Mouse (Mus musculus): ENCODE measurements around the gene Rassf1. TPM values are rescaled to one million over a fixed set of nuclear protein-coding genes. Genes with fewer than 3 reads are reported as not detected.
A peak's percentile ranks its signal among the peaks of the same experiment; 100 is the strongest.

Rassf1 gene
- polyA plus RNA-seq, 1 experiment = 25.2 TPM

DNA sequence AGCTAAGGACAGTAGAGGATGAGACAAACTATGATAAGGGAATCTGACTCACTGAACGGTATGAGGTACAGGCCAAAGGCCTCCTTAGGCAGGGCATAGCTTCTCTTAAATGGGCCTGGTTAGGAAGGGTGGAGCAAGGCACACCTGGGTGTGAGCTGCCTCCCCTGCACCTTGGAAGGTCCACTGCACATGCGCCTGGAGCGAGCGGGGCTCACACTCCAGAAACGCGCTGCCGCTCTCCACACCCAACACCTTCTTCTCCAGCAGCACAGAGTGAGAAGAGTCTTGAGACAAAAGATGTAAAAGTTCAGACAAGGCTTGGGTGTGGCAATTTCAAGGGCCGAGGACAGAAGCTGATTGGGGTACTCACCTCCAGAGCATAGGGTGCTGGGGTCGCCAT, 48.1 kb downstream of the Rassf1 start:
- DNase-seq (ENCODE audit: extremely low spot score in 1 of 2, low spot score in 1 of 2) = no peak

DNA sequence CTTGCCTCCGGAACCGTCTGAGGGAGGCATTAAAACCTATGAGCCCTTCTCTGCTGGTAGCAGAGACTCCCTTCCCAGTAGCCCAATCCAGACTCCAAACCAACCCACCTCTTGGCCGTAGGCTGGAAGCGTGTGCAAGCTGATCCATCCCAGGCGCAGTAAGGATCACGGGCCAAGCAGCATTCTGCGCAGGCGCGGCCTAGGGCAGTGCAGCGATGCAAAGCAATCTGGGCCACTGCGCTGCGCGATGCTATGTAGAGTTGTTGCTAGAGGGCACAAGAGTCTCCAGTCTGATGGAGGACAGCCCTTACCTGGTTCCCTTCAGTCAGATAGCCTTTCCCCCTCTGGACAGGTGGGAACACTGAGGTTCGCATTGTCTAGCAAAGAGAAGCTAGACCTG, 48.5 kb downstream of the Rassf1 start:
- DNase-seq (ENCODE audit: extremely low spot score in 1 of 2, low spot score in 1 of 2) = no peak

DNA sequence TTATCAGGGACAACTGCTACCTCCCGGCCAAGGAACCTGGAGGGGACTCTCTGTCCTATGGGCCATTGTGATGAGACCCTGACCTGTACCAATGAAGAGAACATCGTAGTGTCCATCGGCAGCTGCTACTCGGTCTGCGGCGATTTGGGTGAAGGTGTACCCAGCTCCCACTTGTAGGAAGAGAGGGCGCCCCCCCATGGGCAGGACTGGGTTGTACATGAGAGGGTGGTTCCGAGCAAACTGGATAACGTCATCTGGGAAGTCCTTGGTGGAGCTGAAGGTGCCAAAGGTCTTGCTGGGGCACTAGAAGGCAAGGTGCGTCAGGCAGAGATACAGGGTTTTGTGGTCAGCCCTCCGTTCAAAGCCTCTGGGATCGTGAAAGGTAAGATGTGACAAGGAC, 49.4 kb downstream of the Rassf1 start:
- no peak for DNase-seq (ENCODE audit: extremely low spot score in 1 of 2, low spot score in 1 of 2)

DNA sequence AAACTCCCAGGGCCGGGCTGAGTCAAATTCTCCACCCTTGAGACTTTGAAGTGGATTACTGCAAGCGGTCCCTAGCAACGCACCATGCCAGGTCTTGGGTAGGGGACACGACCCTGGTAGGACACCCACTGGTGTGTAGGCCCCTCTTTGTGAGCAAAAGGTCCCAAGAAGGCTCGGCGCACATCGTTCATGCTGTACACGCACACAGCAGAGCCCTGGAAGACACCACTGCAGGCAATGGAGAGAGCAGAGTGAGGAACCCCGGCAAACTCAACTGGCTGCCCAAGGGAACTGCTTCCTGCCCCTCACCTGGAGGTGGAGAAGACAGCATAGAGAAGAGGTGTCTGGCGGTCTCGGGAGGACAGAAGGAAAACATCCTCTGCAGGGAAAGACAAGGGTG, 49.9 kb downstream of the Rassf1 start:
- DNase-seq (ENCODE audit: extremely low spot score in 1 of 2, low spot score in 1 of 2) = no peak

GRCm38 (mm10) chr9:107602068-107602648, 50.8 kb downstream of the Rassf1 start:
- peak; percentile 74 to 97 for DNase-seq (ENCODE audit: extremely low spot score in 1 of 2, low spot score in 1 of 2)

DNA sequence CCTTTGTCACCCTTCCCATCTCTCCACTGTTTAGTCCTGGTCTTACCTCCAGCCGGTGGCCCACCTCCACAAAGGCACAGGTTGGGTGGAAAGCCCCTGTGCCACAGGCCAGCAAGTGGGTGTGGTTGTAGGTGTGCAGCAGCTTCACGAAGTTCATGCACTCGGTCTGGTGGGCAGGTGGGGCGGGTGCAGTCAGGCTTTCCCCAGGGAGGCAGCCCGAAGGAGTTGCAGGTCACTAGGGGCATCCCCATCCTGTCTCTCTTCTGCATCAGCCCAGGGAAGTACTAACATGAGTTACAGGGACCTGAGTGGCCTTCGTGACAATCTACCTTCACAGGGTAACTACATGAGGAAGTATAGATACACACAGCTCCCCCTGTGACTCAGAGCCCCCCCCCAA, 51.9 kb downstream of the Rassf1 start:
- no peak for DNase-seq (ENCODE audit: extremely low spot score in 1 of 2, low spot score in 1 of 2)

DNA sequence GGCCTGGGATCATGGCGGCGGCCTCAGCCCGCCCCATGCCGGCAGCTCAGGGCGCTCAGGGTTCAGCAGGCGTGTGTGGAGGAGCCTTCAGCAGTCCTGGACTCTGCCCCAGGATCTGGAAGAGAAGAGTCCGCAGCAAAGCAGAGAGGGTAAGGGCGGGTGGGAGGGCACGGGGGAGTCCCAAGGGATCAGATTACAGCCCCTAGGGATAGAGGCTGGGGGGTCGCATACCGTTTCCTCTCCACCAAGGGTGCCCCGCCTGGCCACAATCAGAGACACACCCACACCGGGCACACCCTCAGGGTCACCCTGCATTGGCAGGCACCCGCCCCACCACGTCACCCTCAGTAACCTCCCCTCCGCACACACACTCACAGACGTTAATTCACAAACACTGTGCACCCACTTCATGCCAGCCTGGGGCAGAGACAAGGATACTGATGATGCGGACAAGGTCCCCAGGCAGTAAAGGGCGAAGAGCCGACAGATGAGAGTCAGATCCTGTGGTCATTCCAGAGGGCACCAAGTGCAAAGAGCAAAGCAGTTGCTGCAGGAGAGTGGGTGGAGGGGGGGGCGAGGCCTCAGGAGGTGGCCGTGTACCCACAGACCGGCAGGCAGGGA, 53.8 kb downstream of the Rassf1 start:
- no peak for DNase-seq (ENCODE audit: extremely low spot score in 1 of 2, low spot score in 1 of 2)

DNA sequence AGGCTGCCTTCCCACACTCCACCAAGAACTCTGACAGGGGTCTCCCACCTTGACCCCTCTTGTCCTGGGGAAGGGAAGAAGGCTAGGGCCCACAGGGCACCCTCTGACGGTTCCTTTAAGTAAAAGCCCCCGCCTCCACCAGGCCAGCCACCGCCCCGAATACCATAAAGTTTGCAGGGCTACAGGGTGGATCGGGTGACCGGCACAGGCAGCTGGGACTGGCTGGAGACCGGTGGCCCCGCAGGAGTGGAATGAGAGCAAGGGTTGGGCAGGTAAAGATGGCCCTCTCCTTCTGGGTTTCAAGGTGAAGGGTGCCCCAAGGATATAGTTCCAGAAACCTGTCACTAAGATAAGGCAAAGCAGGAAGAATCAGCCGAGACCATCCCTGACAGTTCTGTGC, 55.2 kb downstream of the Rassf1 start:
- DNase-seq (ENCODE audit: extremely low spot score in 1 of 2, low spot score in 1 of 2) = no peak

DNA sequence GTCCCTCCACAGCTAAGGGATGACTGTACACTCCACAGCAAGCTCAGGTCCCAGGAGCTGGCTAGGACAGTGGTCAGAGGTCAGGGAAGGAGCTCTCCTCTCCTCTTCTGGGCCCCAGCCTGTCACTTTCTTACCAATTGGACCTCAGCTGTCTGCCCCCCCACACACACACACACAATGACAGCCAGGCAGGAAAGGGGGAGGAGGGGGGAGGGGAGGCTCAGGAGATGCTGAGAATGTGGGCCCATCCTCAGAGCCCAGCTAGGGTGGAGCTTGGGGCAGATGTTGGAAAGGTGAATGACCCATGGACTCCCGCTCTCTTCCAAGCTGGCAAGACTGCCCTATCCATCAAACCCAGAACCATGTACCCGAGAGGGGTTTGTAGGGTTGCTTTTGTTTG, 55.7 kb downstream of the Rassf1 start:
- DNase-seq (ENCODE audit: extremely low spot score in 1 of 2, low spot score in 1 of 2) = no peak

GRCm38 (mm10) chr9:107607653-107608245, 56.4 kb downstream of the Rassf1 start:
- no peak for DNase-seq (ENCODE audit: extremely low spot score in 1 of 2, low spot score in 1 of 2)

DNA sequence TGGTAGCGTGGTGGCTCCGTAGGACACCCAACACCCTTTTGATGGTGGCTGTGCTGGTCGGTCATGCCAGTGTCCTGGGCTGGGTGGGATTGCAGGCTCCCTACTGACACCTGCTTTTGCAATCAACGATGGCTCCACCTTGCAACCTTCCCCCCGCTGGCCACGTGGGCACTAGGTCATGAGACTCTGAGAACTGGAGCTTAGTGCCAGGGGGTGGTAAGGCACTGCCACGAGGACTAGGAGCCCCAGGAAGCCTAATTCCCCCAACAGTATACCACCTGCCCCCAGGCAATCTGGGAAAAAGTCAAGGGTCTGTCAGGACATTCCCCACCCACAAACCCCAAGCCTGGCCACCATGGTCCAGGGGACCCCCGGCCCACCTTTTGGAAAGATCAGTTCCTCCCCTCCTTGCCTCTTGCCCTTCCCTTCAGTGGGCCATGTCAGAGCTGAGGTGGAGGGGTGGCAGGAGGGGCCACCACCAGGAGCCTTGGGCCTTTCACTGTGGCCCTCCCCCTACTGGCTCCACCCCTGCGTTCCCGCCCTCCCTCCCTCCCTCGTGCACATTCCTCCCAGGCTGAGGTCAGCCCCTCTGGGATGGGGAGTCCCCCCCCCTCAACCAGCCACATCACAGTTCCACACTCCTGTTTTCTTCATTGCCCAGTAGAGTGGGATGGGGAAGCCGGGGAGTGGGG, 57.5 kb downstream of the Rassf1 start, which contains the start of gene Sema3b:
Sema3b (minus strand) TSS at position 489 of the 692 bp plus-strand sequence.
- no peak for DNase-seq (ENCODE audit: extremely low spot score in 1 of 2, low spot score in 1 of 2)

DNA sequence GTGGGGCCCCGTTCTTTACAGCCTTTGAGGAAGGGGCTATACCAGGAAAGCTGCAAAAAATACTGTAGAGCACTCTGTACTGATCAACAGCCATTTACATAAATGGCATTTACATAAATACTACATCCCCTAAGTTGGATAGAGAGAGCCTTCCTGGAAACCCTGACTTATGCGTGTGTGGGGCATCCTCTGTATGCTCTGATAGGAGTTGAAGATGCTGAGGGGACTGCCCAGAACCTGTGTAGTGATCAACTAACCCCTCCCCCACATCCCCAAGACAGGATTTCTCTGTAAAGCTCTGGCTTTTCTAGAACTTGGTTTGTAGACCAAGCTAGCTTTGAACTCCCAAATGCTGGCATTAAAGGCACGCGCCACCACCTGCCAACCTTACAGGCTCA, 58.1 kb downstream of the Rassf1 start:
- no peak for DNase-seq (ENCODE audit: extremely low spot score in 1 of 2, low spot score in 1 of 2)

GRCm38 (mm10) chr9:107611456-107612190, 60.3 kb downstream of the Rassf1 start:
- DNase-seq (ENCODE audit: extremely low spot score in 1 of 2, low spot score in 1 of 2) = peak in 1 of 2 experiments; percentile 48

Other genes with a start within 250 kb of the Rassf1 start
- gene Hemk1, start 213.2 kb upstream of the Rassf1 start, polyA plus RNA-seq (2012; rRNA removed) = 31.9 and 39.1 TPM in 2 replicates
- gene 6430571L13Rik, start 211.0 kb upstream of the Rassf1 start, polyA plus RNA-seq (2012; rRNA removed) = 26.2 and 26.8 TPM in 2 replicates
- gene Cacna2d2, start 151.9 kb upstream of the Rassf1 start, polyA plus RNA-seq (2012; rRNA removed) = 33.1 and 35.7 TPM in 2 replicates
- gene Tmem115, start 17.6 kb upstream of the Rassf1 start, polyA plus RNA-seq (2012; rRNA removed) = 29.7 and 32.1 TPM in 2 replicates
- gene Cyb561d2, start 9.4 kb upstream of the Rassf1 start, polyA plus RNA-seq (2012; rRNA removed) = 27.0 and 27.2 TPM in 2 replicates
- gene Nprl2, start 9.3 kb upstream of the Rassf1 start, polyA plus RNA-seq (2012; rRNA removed) = 65.1 and 65.7 TPM in 2 replicates
- gene Zmynd10, start 4.3 kb upstream of the Rassf1 start, polyA plus RNA-seq (2012; rRNA removed) = 6.1 and 7.8 TPM in 2 replicates
- gene Tusc2, start 11.7 kb downstream of the Rassf1 start, polyA plus RNA-seq (2012; rRNA removed) = 120 and 133 TPM in 2 replicates
- 11.1 and 12.1 TPM in 2 replicates for gene Hyal2, start 16.4 kb downstream of the Rassf1 start, polyA plus RNA-seq (2012; rRNA removed)
- 5.0 and 5.5 TPM in 2 replicates for gene Hyal1, start 25.4 kb downstream of the Rassf1 start, polyA plus RNA-seq (2012; rRNA removed)
- gene Naa80, start 27.3 kb downstream of the Rassf1 start, polyA plus RNA-seq (2012; rRNA removed) = 15.9 and 18.3 TPM in 2 replicates
- gene Hyal3, start 29.3 kb downstream of the Rassf1 start, polyA plus RNA-seq (2012; rRNA removed) = 0.69 and 0.74 TPM in 2 replicates
- gene Ifrd2, start 36.1 kb downstream of the Rassf1 start, polyA plus RNA-seq (2012; rRNA removed) = 17.5 and 18.8 TPM in 2 replicates
- gene Sema3b, start 57.7 kb downstream of the Rassf1 start, polyA plus RNA-seq (2012; rRNA removed) = 2.1 and 3.4 TPM in 2 replicates
- 334 and 351 TPM in 2 replicates for gene Gnai2, start 83.8 kb downstream of the Rassf1 start, polyA plus RNA-seq (2012; rRNA removed)
- 256 and 260 TPM in 2 replicates for gene Slc38a3, start 118.0 kb downstream of the Rassf1 start, polyA plus RNA-seq (2012; rRNA removed)
- gene Gnat1, start 128.2 kb downstream of the Rassf1 start, polyA plus RNA-seq (2012; rRNA removed) = 0.15 and 0.28 TPM in 2 replicates
- gene Sema3f, start 158.9 kb downstream of the Rassf1 start, polyA plus RNA-seq (2012; rRNA removed) = 21.2 and 22.3 TPM in 2 replicates
- gene Rbm5, start 219.4 kb downstream of the Rassf1 start, polyA plus RNA-seq (2012; rRNA removed) = 152 and 180 TPM in 2 replicates